Mouse (Mus musculus) spleen, postnatal 0 days (tissue): ENCODE data around the gene Rps12-ps3. TPM values are rescaled to one million over a fixed set of nuclear protein-coding genes. Genes with fewer than 3 reads are reported as not detected.

Experiments used
- polyA plus RNA-seq: library from polyadenylated mRNA; unstranded; fragments of >200 nt; fragmentation: Nextera tagmentation; extraction: Ambion mirVana; gene quantifications from 2 replicates; pipeline ENCODE4 v1.2.1, GENCODE M21; 2015

Rps12-ps3 gene
- polyA plus RNA-seq = 27.1 and 46.6 TPM in 2 replicates

DNA sequence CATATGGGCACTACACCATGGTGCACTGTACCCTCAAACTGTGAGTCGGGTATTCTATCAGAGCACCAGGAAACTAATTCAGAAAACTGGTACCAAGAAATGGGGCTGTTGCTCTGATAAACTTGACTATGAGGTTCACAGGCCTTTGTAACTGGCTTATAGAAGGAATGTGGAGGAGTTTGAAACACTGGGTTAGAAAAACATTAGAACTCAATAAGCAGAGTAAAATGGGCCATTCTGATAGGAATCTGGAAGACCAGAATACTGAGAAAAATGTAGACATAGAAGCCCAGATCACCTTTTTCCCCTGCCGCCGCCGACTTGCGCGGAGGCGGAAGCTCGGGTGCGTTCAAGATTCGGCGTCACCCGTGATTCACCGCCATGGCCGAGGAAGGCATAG lies at the start of gene Rps12-ps3:
Gene Rps12-ps3 (plus strand): TSS at position 301 of the 400 bp plus-strand sequence.

DNA sequence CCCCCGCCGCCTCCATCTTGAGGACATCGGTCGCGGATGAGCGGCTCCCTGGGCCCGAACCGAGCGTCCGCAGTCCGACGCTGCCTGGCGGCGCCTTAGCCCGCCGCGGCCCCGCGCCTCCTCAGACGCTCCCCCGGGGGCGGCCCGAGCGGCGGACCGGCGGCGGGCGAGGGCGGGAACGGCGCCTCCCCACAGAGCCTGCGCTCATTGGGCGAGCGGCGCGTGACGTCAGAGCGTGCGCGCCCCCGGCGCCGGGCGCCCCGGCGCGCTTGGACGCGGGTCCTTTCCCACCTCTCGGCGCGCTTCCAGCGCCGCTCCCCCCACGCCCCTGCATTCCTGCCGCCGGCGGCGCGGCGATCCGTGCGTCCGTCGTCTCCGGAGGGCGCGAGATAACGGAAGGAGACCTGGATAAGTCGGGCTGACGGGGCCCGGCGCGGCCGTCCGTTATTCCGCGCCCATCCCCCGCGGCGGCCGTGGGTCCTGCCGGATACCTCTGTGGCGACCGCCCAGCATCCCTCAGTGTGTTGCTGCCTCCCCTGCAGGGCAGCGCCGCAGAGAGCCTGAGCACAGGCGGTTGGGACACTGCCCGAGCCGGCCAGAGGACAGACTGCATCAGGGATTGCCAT lies 23.7 kb downstream of the Rps12-ps3 start, which contains the start of gene Pdzd8:
Gene Pdzd8 (minus strand): TSS at position 123 of the 626 bp plus-strand sequence.

Other genes starting within 250 kb of the Rps12-ps3 start
- gene Shtn1, start 246.2 kb upstream of the Rps12-ps3 start, polyA plus RNA-seq = 1.0 and 1.5 TPM in 2 replicates
- gene Vax1, start 152.2 kb upstream of the Rps12-ps3 start, polyA plus RNA-seq = not detected in 2 replicates
- gene Kcnk18, start 103.1 kb upstream of the Rps12-ps3 start, polyA plus RNA-seq = not detected in 2 replicates
- 5.5 and 7.8 TPM in 2 replicates for gene Slc18a2, start 61.4 kb upstream of the Rps12-ps3 start, polyA plus RNA-seq
- gene Pdzd8, start 23.5 kb downstream of the Rps12-ps3 start, polyA plus RNA-seq = 6.3 and 7.3 TPM in 2 replicates
- gene Emx2, start 136.1 kb downstream of the Rps12-ps3 start, polyA plus RNA-seq = 0.10 and 0.18 TPM in 2 replicates